Mouse (Mus musculus) midbrain, embryonic 13.5 days (tissue): Measurements from ENCODE around the gene Haspin. TPM values are rescaled to one million over a fixed set of nuclear protein-coding genes. Genes with fewer than 3 reads are reported as not detected.

Experiments
- ATAC-seq: fragments of 200-750 bp; cut with Nextera tagmentation; 2 replicates; pipeline ENCODE4 v1.8.0; 2017; ENCODE audit warnings: mild to moderate bottlenecking, moderate TSS enrichment, moderate library complexity
- H3K27ac ChIP-seq: fragments of 300-500 bp; sonication (generic); 2 replicates; pipeline ENCODE4 v1.5.1; 2015; ENCODE audit warnings: inconsistent platforms, mild to moderate bottlenecking, moderate library complexity
- H3K27me3 ChIP-seq: fragments of 300-500 bp; sonication (generic); 2 replicates; pipeline ENCODE4 v1.6.1; 2015; ENCODE audit warnings: mild to moderate bottlenecking, inconsistent platforms
- H3K36me3 ChIP-seq: fragments of 300-500 bp; sonication (generic); 2 replicates; pipeline ENCODE4 v1.6.1; 2015; ENCODE audit warnings: mild to moderate bottlenecking, inconsistent platforms
- H3K4me1 ChIP-seq: fragments of 300-500 bp; sonication (generic); replicated peaks from 2 replicates; pipeline ENCODE4 v1.6.1; 2015; ENCODE audit warnings: inconsistent platforms
- H3K4me2 ChIP-seq: fragments of 300-500 bp; sonication (generic); replicated peaks from 2 replicates; pipeline ENCODE4 v1.6.1; 2015; ENCODE audit warnings: moderate library complexity, mild to moderate bottlenecking, inconsistent platforms
- H3K4me3 ChIP-seq: fragments of 300-500 bp; sonication (generic); replicated peaks from 2 replicates; pipeline ENCODE4 v1.5.1; 2015; ENCODE audit warnings: mild to moderate bottlenecking, inconsistent platforms
- H3K9ac ChIP-seq: fragments of 300-500 bp; sonication (generic); replicated peaks from 2 replicates; pipeline ENCODE4 v1.6.1; 2015; ENCODE audit warnings: mild to moderate bottlenecking, inconsistent platforms
- H3K9me3 ChIP-seq: fragments of 300-500 bp; sonication (generic); 2 replicates; pipeline ENCODE4 v1.6.1; 2016; ENCODE audit warnings: mild to moderate bottlenecking, inconsistent platforms
- WGBS: fragments of 180-500 bp; shearing (Covaris S2); methylation state at CpG from one replicate; pipeline ENCODE4 v1.1.7; 2015; 5-methylcytosine and 5-hydroxymethylcytosine counted together
- polyA plus RNA-seq: library from polyadenylated mRNA; unstranded; fragments of >200 nt; fragmentation: Nextera tagmentation; extraction: Ambion mirVana; gene quantifications from 2 replicates; pipeline ENCODE4 v1.2.1, GENCODE M21; 2015

The Haspin gene
- polyA plus RNA-seq, 1 experiment from 2014 or later, result 5.6 TPM

DNA sequence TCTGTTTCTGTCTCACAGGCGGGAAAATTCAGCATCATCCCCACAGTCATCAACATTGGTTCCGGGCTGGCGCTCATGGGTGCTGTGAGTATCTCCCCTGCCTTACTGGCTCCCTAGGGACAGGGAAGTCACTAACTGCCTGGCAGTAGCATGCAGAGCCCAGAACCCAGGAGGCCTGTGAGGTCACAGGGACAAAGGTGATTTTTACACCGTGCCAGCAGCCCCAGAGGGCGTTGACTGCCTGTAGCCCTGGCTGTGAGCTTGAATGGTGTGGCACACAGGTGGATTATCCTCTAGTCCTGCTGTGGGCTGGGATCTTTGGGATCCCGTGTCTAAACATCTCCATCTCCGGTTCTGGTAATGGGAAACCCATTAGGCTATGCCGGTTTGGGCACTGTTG, 30.0 kb upstream of the Haspin start:
- Histone ChIP-seq H3K9me3 (no peaks in the 10 kb centered on the region), H3K4me3 (no peak overlapping the region), H3K27me3 (no peaks in the 10 kb centered on the region), H3K4me2 (no peak overlapping the region), H3K27ac (no peak overlapping the region), H3K9ac (no peak overlapping the region), H3K36me3 (peaks cover 19% of the 10 kb centered on the region), H3K4me1 (no peaks in the 10 kb centered on the region)
- 86% methylated on average over 8 of the region's 8 CpGs for WGBS
- ATAC-seq, result no peak

GRCm38 (mm10) chr11:73162284-73162683, 24.2 kb upstream of the Haspin start:
- no peak overlapping the region for H3K27ac ChIP-seq
- no peak overlapping the region for H3K4me3 ChIP-seq
- no peaks in the 10 kb centered on the region for H3K9me3 ChIP-seq
- H3K4me1 ChIP-seq, result peaks cover 11% of the 10 kb centered on the region
- peaks cover 36% of the 10 kb centered on the region for H3K27me3 ChIP-seq
- WGBS, result 83% methylated on average over 5 of the region's 5 CpGs
- H3K9ac ChIP-seq, result no peak overlapping the region
- H3K36me3 ChIP-seq, result no peaks in the 10 kb centered on the region
- no peak overlapping the region for H3K4me2 ChIP-seq
- no peak for ATAC-seq

- H3K36me3 ChIP-seq, result no peaks in the 10 kb centered on the region
- H3K9ac ChIP-seq, result no peak overlapping the region
- H3K27me3 ChIP-seq, result peaks cover 36% of the 10 kb centered on the region
- WGBS, result 89% methylated on average over 4 of the region's 4 CpGs
- no peaks in the 10 kb centered on the region for H3K9me3 ChIP-seq
- H3K27ac ChIP-seq, result no peak overlapping the region
- no peak for ATAC-seq
- no peak overlapping the region for H3K4me3 ChIP-seq
- no peak overlapping the region for H3K4me2 ChIP-seq
- peaks cover 11% of the 10 kb centered on the region for H3K4me1 ChIP-seq
Observed at GRCm38 (mm10) chr11:73161616-73162015, 23.5 kb upstream of the Haspin start.

DNA sequence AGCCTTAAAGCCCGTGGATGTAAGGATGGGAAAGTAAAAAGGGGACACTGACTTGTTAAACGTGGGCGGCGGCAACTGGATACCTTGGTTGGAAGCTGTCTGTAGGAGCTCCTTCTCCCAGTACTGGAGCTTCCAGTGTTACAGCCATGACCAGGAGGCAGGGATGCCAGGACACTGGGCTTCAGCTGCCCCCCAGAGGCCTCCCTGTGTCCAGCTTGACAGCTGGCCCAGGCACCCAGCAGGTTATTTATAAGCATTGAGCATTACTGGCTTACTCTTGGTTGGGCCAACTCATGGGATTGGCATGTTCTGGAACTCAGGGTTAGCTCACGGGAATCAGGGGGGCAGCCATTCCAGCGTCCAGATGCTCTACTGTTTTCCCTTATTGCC, 22.7 kb upstream of the Haspin start:
- H3K9me3 ChIP-seq, result no peaks in the 10 kb centered on the region
- peaks cover 11% of the 10 kb centered on the region for H3K4me1 ChIP-seq
- H3K27me3 ChIP-seq, result peaks cover 36% of the 10 kb centered on the region
- H3K4me2 ChIP-seq, result peak overlapping the region; percentile 71
- no peak overlapping the region for H3K27ac ChIP-seq
- H3K4me3 ChIP-seq, result peak overlapping the region; percentile 43
- no peak overlapping the region for H3K9ac ChIP-seq
- no peaks in the 10 kb centered on the region for H3K36me3 ChIP-seq
- no peak for ATAC-seq
- WGBS, result 29% methylated on average over 6 of the region's 6 CpGs

DNA sequence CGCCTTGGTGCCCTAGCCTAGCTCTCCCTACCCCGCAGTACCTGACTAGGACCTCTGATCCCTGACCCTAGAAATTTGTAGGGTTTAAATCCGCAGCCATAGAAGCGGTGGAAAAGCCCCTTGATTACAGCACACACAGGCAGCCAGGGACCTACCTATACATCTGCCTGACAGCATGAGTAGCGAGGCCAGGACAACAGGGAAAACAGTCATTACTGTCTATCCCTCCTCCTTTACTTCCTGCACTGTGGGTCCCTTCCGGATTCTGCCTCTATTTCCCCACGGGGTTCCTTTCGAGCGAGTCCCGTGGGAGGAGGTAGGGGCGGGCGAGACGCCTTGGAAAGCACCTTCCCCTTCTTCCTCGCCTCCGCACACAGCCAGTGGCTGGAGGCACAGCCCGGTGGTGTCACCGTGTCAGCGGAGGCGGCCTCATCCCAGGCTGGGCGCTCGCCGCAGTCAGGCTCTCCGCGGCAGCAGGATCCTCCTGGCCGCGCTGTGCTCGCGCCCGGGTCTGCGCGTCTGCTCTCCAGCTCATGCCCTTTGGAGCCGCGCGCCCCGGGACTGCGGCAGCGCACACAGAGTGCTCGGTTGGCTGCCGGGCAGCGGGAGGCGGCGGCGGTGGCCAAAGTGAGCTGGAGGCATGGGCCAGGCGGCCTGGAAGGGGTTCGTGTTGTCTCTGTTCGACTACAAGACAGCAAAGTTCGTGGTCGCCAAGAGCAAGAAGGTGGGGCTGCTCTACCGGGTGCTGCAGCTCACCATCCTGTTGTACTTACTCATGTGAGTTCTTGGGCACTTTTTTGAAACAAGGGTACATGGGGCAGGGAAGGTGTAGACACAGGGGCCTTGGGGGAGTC, 22.1 kb upstream of the Haspin start, which contains the start of gene P2rx5:
Gene P2rx5 (plus strand): TSS at position 465 of the 854 bp plus-strand sequence.
- 3% methylated on average over 49 of the region's 49 CpGs for WGBS
- H3K4me2 ChIP-seq, result peak within 1 kb of the TSS; percentile 71
- H3K27me3 ChIP-seq, result peaks cover 36% of the 10 kb centered on the region
- H3K27ac ChIP-seq, result no peak within 1 kb of the TSS
- H3K9ac ChIP-seq, result peak within 1 kb of the TSS; percentile 60
- H3K4me1 ChIP-seq, result peaks cover 11% of the 10 kb centered on the region
- H3K9me3 ChIP-seq, result no peaks in the 10 kb centered on the region
- H3K4me3 ChIP-seq, result peak within 1 kb of the TSS; percentile 43
- H3K36me3 ChIP-seq, result no peaks in the 10 kb centered on the region
- peak; percentile 60 for ATAC-seq

GRCm38 (mm10) chr11:73155071-73155470, 17.0 kb upstream of the Haspin start:
- no peak for ATAC-seq
- H3K9me3 ChIP-seq, result no peaks in the 10 kb centered on the region
- H3K9ac ChIP-seq, result no peak overlapping the region
- no peaks in the 10 kb centered on the region for H3K36me3 ChIP-seq
- H3K4me3 ChIP-seq, result no peak overlapping the region
- H3K27ac ChIP-seq, result no peak overlapping the region
- H3K4me2 ChIP-seq, result no peak overlapping the region
- H3K27me3 ChIP-seq, result peaks cover 19% of the 10 kb centered on the region
- peaks cover 1% of the 10 kb centered on the region for H3K4me1 ChIP-seq
- 84% methylated on average over 6 of the region's 6 CpGs for WGBS

DNA sequence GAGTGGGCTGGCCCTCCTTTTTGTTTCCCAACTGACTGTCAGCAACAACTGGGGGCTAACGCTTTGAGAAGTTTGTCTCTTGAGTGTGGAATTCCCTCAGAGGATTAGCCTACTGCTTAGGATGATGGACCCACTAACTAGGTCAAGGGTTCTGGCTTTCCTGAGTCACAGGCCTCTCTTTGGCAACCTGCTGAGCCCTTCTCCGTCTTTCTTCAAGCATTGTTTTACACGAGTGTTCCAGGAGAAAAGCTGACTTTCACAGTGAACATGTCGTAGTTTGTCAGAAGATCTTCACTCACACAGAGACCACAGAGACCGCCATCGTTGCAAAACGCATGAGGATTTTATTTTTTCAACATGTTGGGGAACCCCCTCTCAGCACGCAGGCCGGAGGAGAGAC, 10.1 kb upstream of the Haspin start:
- Histone ChIP-seq H3K4me3 (no peak overlapping the region), H3K9me3 (no peaks in the 10 kb centered on the region), H3K4me1 (no peaks in the 10 kb centered on the region), H3K4me2 (no peak overlapping the region), H3K27ac (no peak overlapping the region), H3K9ac (no peak overlapping the region), H3K27me3 (no peaks in the 10 kb centered on the region), H3K36me3 (no peaks in the 10 kb centered on the region)
- ATAC-seq, result no peak
- WGBS, result 75% methylated on average over 9 of the region's 9 CpGs

DNA sequence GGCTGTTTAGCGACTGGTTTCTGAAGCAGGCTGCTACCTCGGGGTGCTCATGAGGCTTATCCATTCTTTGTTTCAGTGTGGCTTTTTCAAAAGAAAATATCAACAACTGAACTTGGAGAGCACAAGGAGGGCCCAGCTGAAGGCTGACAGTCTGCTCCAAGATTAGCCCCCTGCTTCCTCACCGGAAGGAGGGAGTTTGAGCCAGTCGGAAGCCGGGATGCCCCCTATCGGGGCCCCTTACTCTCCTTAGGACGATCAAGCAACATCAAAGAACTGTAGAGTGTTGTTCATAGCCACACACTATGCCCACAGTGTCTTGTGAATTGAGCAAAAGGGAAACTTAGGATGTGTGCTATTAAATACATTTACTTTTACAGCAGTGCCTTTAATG, 8.9 kb upstream of the Haspin start:
- H3K4me1 ChIP-seq, result no peaks in the 10 kb centered on the region
- no peaks in the 10 kb centered on the region for H3K27me3 ChIP-seq
- H3K27ac ChIP-seq, result no peak overlapping the region
- H3K36me3 ChIP-seq, result no peaks in the 10 kb centered on the region
- no peak overlapping the region for H3K4me3 ChIP-seq
- no peaks in the 10 kb centered on the region for H3K9me3 ChIP-seq
- no peak overlapping the region for H3K9ac ChIP-seq
- no peak for ATAC-seq
- 54% methylated on average over 7 of the region's 7 CpGs for WGBS
- H3K4me2 ChIP-seq, result no peak overlapping the region

DNA sequence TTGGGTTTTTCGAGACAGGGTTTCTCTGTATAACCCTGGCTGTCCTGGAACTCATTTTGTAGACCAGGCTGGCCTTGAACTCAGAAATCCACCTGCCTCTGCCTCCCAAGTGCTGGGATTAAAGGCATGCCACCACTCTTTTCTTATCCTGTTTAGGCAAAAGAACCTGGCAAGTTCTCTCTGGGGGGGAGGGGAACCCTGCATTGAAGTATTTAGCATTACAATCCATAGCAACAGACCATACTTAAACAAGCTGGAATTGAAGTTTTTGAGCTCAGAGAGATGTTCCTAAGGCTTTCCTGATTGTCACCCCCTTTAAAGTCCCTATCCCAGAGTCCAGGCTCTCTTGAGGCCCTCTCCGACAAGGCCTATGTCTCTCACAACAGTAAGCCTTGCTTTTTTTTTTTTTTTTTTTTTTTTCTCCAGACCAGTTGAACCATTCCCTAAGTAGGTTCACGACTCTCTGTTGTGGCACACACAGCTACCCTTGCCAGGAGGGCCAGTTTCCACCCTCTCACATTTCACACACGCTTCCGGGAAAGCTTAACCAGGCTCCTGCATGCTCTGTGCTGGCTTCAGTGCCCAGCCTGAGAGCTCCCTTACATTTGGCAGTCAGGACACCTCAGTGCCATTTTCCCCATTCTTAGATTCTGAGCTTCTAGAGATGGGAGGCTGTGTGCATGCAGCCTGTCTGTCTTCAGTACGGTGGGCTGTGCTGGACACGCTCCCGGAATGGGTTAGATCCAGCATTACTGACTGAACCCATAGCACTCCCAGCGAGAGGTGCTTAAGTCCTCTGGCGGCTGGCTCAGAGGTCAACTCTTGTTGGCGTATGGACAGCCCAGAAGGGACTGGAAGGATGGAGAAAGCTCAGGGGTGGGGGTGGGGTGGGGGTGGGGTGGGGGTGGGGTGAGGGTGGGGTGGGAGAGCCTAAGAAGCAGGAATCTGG, 8.2 kb upstream of the Haspin start:
- Histone ChIP-seq H3K9ac (no peak overlapping the region), H3K9me3 (no peaks in the 10 kb centered on the region), H3K36me3 (no peaks in the 10 kb centered on the region), H3K27me3 (no peaks in the 10 kb centered on the region), H3K4me3 (no peak overlapping the region), H3K27ac (no peak overlapping the region), H3K4me2 (no peak overlapping the region), H3K4me1 (no peaks in the 10 kb centered on the region)
- no peak for ATAC-seq
- WGBS, result 56% methylated on average over 11 of the region's 11 CpGs

DNA sequence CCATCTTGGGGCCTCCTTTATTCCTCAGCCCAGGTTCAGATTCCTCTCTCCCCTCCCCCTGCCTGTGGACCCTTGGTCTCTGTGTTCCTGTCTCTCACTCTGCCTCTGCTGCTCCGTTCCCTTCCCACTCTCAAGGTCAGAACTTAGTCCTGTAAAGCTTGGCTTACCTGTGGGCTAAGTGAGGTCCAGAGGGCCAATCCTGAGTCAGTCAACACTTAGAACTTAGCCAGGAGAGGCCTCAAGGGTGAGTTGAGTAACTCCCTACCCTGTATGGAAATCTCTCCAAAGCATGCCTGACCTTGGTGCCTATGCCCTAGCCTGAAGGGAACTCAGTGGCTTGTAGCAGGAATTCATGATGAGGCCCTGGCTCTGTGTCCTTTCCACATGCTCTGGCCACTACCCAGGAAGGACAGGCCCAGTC, 6.2 kb upstream of the Haspin start:
- Histone ChIP-seq H3K4me3 (no peak overlapping the region), H3K9ac (no peak overlapping the region), H3K4me1 (no peaks in the 10 kb centered on the region), H3K4me2 (no peak overlapping the region), H3K36me3 (no peaks in the 10 kb centered on the region), H3K27me3 (no peaks in the 10 kb centered on the region), H3K9me3 (no peaks in the 10 kb centered on the region), H3K27ac (no peak overlapping the region)
- no peak for ATAC-seq
- 67% methylated on average over 1 of the region's 1 CpGs for WGBS

- WGBS, result 45% methylated on average over 11 of the region's 11 CpGs
- Histone ChIP-seq H3K4me3 (peak overlapping the region; percentile 79), H3K4me1 (peaks cover 25% of the 10 kb centered on the region), H3K36me3 (peaks cover 12% of the 10 kb centered on the region), H3K9me3 (no peaks in the 10 kb centered on the region), H3K27me3 (no peaks in the 10 kb centered on the region), H3K4me2 (peak overlapping the region; percentile 92), H3K9ac (peak overlapping the region; percentile 79), H3K27ac (no peak overlapping the region)
- ATAC-seq, result no peak
Observed at GRCm38 (mm10) chr11:73137116-73137515, 978 bp downstream of the Haspin start.

DNA sequence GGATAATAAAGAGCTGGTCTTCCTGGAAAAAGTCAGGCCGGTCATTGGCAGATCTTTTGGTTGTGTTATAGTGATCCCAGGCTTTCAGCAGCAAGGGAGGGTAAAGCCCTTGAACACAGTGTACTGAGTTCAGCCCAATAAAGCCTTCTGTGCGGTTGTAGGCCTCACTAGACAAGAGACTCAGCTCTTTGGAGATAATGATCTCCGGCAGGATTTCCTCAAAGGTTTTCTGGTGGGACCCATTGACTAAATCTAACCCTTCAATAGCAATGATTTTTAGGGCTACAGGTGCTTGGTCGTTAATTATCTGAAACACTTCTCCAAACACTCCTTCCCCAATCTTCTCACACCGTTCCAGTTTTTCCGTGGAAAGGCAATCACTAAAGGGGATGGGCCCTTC, 1.5 kb downstream of the Haspin start:
- WGBS, result 91% methylated on average over 6 of the region's 6 CpGs
- no peaks in the 10 kb centered on the region for H3K9me3 ChIP-seq
- no peaks in the 10 kb centered on the region for H3K27me3 ChIP-seq
- H3K4me2 ChIP-seq, result peak overlapping the region; percentile 92
- H3K36me3 ChIP-seq, result peaks cover 12% of the 10 kb centered on the region
- H3K4me3 ChIP-seq, result peak overlapping the region; percentile 79
- 0 out of 2 replicates have a peak overlapping the region, but pooled peaks have one; percentile 79 for H3K9ac ChIP-seq
- peaks cover 25% of the 10 kb centered on the region for H3K4me1 ChIP-seq
- ATAC-seq, result no peak
- H3K27ac ChIP-seq, result no peak overlapping the region
